Mouse (Mus musculus) MEL (cell line): ENCODE results near the gene Sh2b3. TPM values are rescaled to one million over a fixed set of nuclear protein-coding genes. Genes with fewer than 3 reads are reported as not detected.

Source experiments
- DNase-seq: peaks from one replicate; pipeline ENCODE4 v3.0.0; 2011; ENCODE audit warnings: low read depth, low spot score
- H3K27ac ChIP-seq: 2 replicates; pipeline ENCODE4 v1.5.1; 2012; ENCODE audit warnings: low read depth, mild to moderate bottlenecking, control low read depth, low read length, moderate library complexity; ENCODE audit not compliant: control insufficient read depth
- H3K27me3 ChIP-seq, 2 experiments: fragments of 150-350 bp in 1 of 2; sonication (generic) in 1 of 2; 2 replicates each; pipeline ENCODE4 v1.6.1; 2012; ENCODE audit warnings: low read length in 2 of 2, mild to moderate bottlenecking in 2 of 2, improper control_type of control experiment in 1 of 2, moderate library complexity in 1 of 2; ENCODE audit not compliant: insufficient read depth in 2 of 2, control insufficient read depth in 1 of 2
- H3K36me3 ChIP-seq, 2 experiments: 2 replicates each; pipeline ENCODE4 v1.6.1; 2012 to 2014; ENCODE audit warnings: low read length in 2 of 2, improper control_type of control experiment in 1 of 2, inconsistent platforms in 1 of 2, mild to moderate bottlenecking in 1 of 2; ENCODE audit not compliant: insufficient read depth in 2 of 2, control insufficient read depth in 1 of 2
- H3K4me1 ChIP-seq, 2 experiments: fragments of 150-350 bp in 1 of 2; sonication (generic) in 1 of 2; 2 replicates each; pipeline ENCODE4 v1.6.1; 2012; ENCODE audit warnings: low read length in 2 of 2, improper control_type of control experiment in 1 of 2, mild to moderate bottlenecking in 1 of 2; ENCODE audit not compliant: insufficient read depth in 2 of 2, control insufficient read depth in 1 of 2
- H3K4me3 ChIP-seq, 2 experiments: fragments of 150-350 bp in 1 of 2; sonication (generic) in 1 of 2; 2 replicates each; pipeline ENCODE4 v1.5.1; 2012; ENCODE audit warnings: low read depth in 2 of 2, low read length in 2 of 2, mild to moderate bottlenecking in 2 of 2, moderate library complexity in 2 of 2, control low read depth in 1 of 2, improper control_type of control experiment in 1 of 2; ENCODE audit not compliant: control insufficient read depth in 1 of 2, insufficient read depth in 1 of 2
- H3K79me2 ChIP-seq: 2 replicates; pipeline ENCODE4 v1.6.1; 2012; ENCODE audit warnings: mild to moderate bottlenecking, low read length, moderate library complexity; ENCODE audit not compliant: control insufficient read depth, poor library complexity, insufficient read depth
- H3K9ac ChIP-seq: 2 replicates; pipeline ENCODE4 v1.6.1; 2012; ENCODE audit warnings: low read depth, mild to moderate bottlenecking, control low read depth, low read length, moderate library complexity; ENCODE audit not compliant: control insufficient read depth, poor library complexity, severe bottlenecking
- H3K9me3 ChIP-seq: fragments of 150-350 bp; sonication (generic); replicated peaks from 2 replicates; pipeline ENCODE4 v1.6.1; 2012; ENCODE audit warnings: mild to moderate bottlenecking, low read length, improper control_type of control experiment, moderate library complexity; ENCODE audit not compliant: insufficient read depth
- BHLHE40 ChIP-seq: IDR thresholded peaks from 2 replicates; pipeline ENCODE4 v1.6.1; 2012; ENCODE audit warnings: low read depth, mild to moderate bottlenecking, inconsistent platforms, low read length, improper control_type of control experiment, borderline replicate concordance
- CHD1 ChIP-seq: IDR thresholded peaks from 2 replicates; pipeline ENCODE4 v1.6.1; 2012; ENCODE audit warnings: low read depth, mild to moderate bottlenecking, inconsistent platforms, low read length, improper control_type of control experiment
- CHD2 ChIP-seq: IDR thresholded peaks from 2 replicates; pipeline ENCODE4 v1.6.1; 2011; ENCODE audit warnings: low read length, improper control_type of control experiment
- CTCF ChIP-seq, 3 experiments: IDR thresholded peaks in 2 of 3; conservative IDR thresholded peaks in 1 of 3; 2 replicates each; pipeline ENCODE4 v1.5.1; 2011 to 2012; ENCODE audit warnings: low read length in 3 of 3, low read depth in 2 of 3, mild to moderate bottlenecking in 2 of 3, improper control_type of control experiment in 1 of 3, inconsistent platforms in 1 of 3, mixed read lengths in 1 of 3, moderate library complexity in 1 of 3; ENCODE audit not compliant: control insufficient read depth in 1 of 3, insufficient read depth in 1 of 3, poor library complexity in 1 of 3, severe bottlenecking in 1 of 3
- E2F4 ChIP-seq: IDR thresholded peaks from 2 replicates; pipeline ENCODE4 v1.6.1; 2011; ENCODE audit warnings: low read depth, low read length, improper control_type of control experiment, borderline replicate concordance
- GATA1 ChIP-seq: IDR thresholded peaks from 2 replicates; pipeline ENCODE4 v1.6.1; 2011; ENCODE audit warnings: low read depth, low read length, improper control_type of control experiment
- JUND ChIP-seq: IDR thresholded peaks from 2 replicates; pipeline ENCODE4 v1.6.1; 2011; ENCODE audit warnings: low read depth, mild to moderate bottlenecking, improper control_type of control experiment, low read length
- MAFK ChIP-seq: IDR thresholded peaks from 2 replicates; pipeline ENCODE4 v1.6.1; 2011; ENCODE audit warnings: low read depth, mild to moderate bottlenecking, low read length, improper control_type of control experiment, borderline replicate concordance
- MAX ChIP-seq: IDR thresholded peaks from 2 replicates; pipeline ENCODE4 v1.6.1; 2011; ENCODE audit warnings: low read length, improper control_type of control experiment
- MXI1 ChIP-seq: IDR thresholded peaks from 2 replicates; pipeline ENCODE4 v1.6.1; 2011; ENCODE audit warnings: mild to moderate bottlenecking, low read depth, low read length, improper control_type of control experiment
- MYB ChIP-seq: IDR thresholded peaks from 2 replicates; pipeline ENCODE4 v1.6.1; 2011; ENCODE audit warnings: mild to moderate bottlenecking, low read depth, low read length, improper control_type of control experiment
- MYC ChIP-seq: IDR thresholded peaks from 2 replicates; pipeline ENCODE4 v1.6.1; 2011; ENCODE audit warnings: low read depth, mild to moderate bottlenecking, low read length, improper control_type of control experiment, moderate library complexity
- POLR2A ChIP-seq, 2 experiments: IDR thresholded peaks; 2 replicates each; pipeline ENCODE4 v1.6.1; 2011 to 2012; ENCODE audit warnings: low read length in 2 of 2, mild to moderate bottlenecking in 2 of 2, control low read depth in 1 of 2, improper control_type of control experiment in 1 of 2, low read depth in 1 of 2, moderate library complexity in 1 of 2; ENCODE audit not compliant: control insufficient read depth in 1 of 2, insufficient read depth in 1 of 2, poor library complexity in 1 of 2
- POLR2AphosphoS2 ChIP-seq: IDR thresholded peaks from 2 replicates; pipeline ENCODE4 v1.6.1; 2011; ENCODE audit warnings: low read length, improper control_type of control experiment
- SIN3A ChIP-seq: IDR thresholded peaks from 2 replicates; pipeline ENCODE4 v1.6.1; 2012; ENCODE audit warnings: low read length, improper control_type of control experiment, inconsistent platforms
- SMC3 ChIP-seq: IDR thresholded peaks from 2 replicates; pipeline ENCODE4 v1.6.1; 2011; ENCODE audit warnings: low read depth, low read length, improper control_type of control experiment
- TBP ChIP-seq: IDR thresholded peaks from 2 replicates; pipeline ENCODE4 v1.8.0; 2011; ENCODE audit warnings: low read depth, low read length, improper control_type of control experiment
- USF1 ChIP-seq: IDR thresholded peaks from 2 replicates; pipeline ENCODE4 v1.6.1; 2014; ENCODE audit warnings: low read depth, mild to moderate bottlenecking, inconsistent platforms, low read length, improper control_type of control experiment, moderate library complexity
- USF2 ChIP-seq, 2 experiments: IDR thresholded peaks; 2 replicates each; pipeline ENCODE4 v1.6.1; 2011 to 2012; ENCODE audit warnings: improper control_type of control experiment in 2 of 2, low read length in 2 of 2, borderline replicate concordance in 1 of 2, inconsistent platforms in 1 of 2, low read depth in 1 of 2, mild to moderate bottlenecking in 1 of 2; ENCODE audit not compliant: insufficient read depth in 1 of 2
- ZKSCAN1 ChIP-seq: IDR thresholded peaks from 2 replicates; pipeline ENCODE4 v1.6.1; 2012; ENCODE audit warnings: low read depth, mild to moderate bottlenecking, inconsistent platforms, low read length, improper control_type of control experiment, moderate library complexity
- polyA plus RNA-seq, 2 experiments: library from polyadenylated mRNA; stranded (reverse) in 1 of 2; unstranded in 1 of 2; fragments of >175 nt in 1 of 2; fragments of >200 nt in 1 of 2; gene quantifications; 2 replicates each; pipeline versions ENCODE4 v1.2.1 to v1.2.4; 2012; ENCODE audit warnings: low replicate concordance in 2 of 2, low read depth in 1 of 2; ENCODE audit not compliant: insufficient read length in 2 of 2, insufficient read depth in 1 of 2, missing spikeins in 1 of 2
- total RNA-seq: library from RNA; depleted of rRNA; stranded (reverse); fragments of 300-350 nt; gene quantifications from 2 replicates; pipeline ENCODE4 v1.2.3, GENCODE M21; 2012

Gene Sh2b3
- total and polyA plus RNA-seq, 3 experiments, result 14.0 to 43.2 TPM; not detected in 1

DNA sequence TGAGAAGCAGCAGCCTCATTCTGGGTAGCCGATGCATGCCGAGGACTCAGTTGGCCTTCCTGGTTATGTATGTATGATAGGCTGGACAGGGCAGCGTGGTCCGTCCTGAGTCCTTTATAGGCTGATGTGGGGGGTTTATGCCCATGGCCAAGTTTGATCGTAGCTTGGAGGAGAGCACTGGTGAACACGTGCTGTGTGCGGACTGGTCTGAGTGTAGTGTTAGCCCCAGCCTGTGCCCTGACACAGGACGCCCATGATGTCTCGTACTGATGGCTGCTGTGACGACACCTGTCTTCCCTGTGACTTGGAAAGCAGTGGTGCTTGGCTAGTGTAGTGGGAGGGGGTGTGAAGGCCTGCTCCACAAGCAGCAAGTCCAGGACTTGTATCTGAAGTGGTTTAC, 23.7 kb downstream of the Sh2b3 start:
- Histone ChIP-seq H3K27me3 (no peaks in the 10 kb centered on the region), H3K36me3 (peaks cover 0 to 5% of the 10 kb centered on the region in 2 experiments; a peak in 1 of 4 replicates), H3K9me3 (no peaks in the 10 kb centered on the region), H3K4me3 (no peak overlapping the region), H3K27ac (no peak overlapping the region), H3K79me2 (no peaks in the 10 kb centered on the region), H3K9ac (no peak overlapping the region), H3K4me1 (no peaks in the 10 kb centered on the region)
- no peak for TF ChIP-seq JUND
- no peak for TF ChIP-seq GATA1
- TF ChIP-seq POLR2AphosphoS2, result no peak; the same call in none of the 2 replicates
- TF ChIP-seq CTCF (IDR thresholded peaks at IDR 0.05 in 2 of 3, conservative IDR thresholded peaks at IDR 0.05 in 1 of 3; ENCODE audit: control insufficient read depth in 1 of 3, insufficient read depth in 1 of 3, low read depth in 2 of 3, low read length in 3 of 3, poor library complexity in 1 of 3, severe bottlenecking in 1 of 3), result no peak
- TF ChIP-seq CHD1, result no peak
- no peak for TF ChIP-seq TBP
- no peak for TF ChIP-seq SMC3
- TF ChIP-seq ZKSCAN1, result no peak
- TF ChIP-seq MXI1, result no peak
- TF ChIP-seq USF2 (IDR thresholded peaks at IDR 0.05; ENCODE audit: borderline replicate concordance in 1 of 2, insufficient read depth in 1 of 2, low read depth in 1 of 2, low read length in 2 of 2), result no peak
- no peak for TF ChIP-seq USF1
- no peak for TF ChIP-seq CHD2
- no peak for TF ChIP-seq BHLHE40
- no peak for TF ChIP-seq MYB
- no peak for TF ChIP-seq E2F4
- no peak for TF ChIP-seq SIN3A
- no peak for DNase-seq

DNA sequence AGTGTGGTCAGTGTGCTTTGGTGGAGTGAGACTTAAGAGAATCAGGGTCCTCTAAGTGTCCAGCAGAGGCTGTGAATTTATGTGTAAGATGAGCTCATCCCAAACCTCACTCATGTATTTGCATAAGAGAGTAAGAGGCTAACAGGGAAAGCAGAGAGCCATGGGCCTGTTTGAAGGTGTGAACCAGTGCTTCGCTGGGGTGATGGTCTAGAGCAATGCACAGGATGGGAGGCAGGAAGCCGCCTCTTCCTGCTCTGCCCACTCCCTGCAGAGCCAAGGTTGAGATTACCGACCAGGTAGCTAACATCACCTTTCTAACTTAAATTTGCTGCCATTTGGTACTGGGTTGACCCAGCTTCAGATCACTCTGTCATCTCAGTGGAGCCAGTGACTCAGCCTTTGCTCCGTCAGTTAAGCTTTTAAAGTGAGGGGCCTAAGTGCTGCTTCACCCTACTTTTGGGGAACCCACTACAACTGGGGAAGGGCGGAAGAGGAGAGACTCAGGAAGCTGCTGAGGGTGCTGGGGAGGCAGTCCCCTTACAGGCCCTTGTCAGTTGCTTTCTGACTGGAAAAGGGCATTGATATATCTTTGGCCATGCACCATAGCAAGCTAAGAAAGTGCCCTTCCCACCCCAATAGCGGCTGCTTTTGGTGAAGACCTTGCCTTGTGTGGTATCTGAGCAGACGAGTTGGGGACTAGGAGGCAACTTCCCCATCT, 24.8 kb downstream of the Sh2b3 start:
- no peak overlapping the region for H3K9ac ChIP-seq
- no peak for DNase-seq
- H3K27me3 ChIP-seq, result no peaks in the 10 kb centered on the region
- H3K27ac ChIP-seq, result no peak overlapping the region
- H3K9me3 ChIP-seq, result no peaks in the 10 kb centered on the region
- no peak for TF ChIP-seq MYC
- no peak for TF ChIP-seq MAFK
- TF ChIP-seq POLR2A (IDR thresholded peaks at IDR 0.05; ENCODE audit: control insufficient read depth in 1 of 2, insufficient read depth in 1 of 2, low read depth in 1 of 2, low read length in 2 of 2, poor library complexity in 1 of 2), result no peak; a peak in 1 of 4 replicates
- TF ChIP-seq MAX, result no peak
- H3K4me1 ChIP-seq, result no peaks in the 10 kb centered on the region
- no peaks in the 10 kb centered on the region for H3K79me2 ChIP-seq
- H3K4me3 ChIP-seq, result no peak overlapping the region
- peaks cover 0 to 7% of the 10 kb centered on the region in 2 experiments; a peak in 1 of 4 replicates for H3K36me3 ChIP-seq
